In genomic region chr14:77802268-77802630, GRCm38 (mm10) we compare ENCODE assay signal across 14 mouse cellular contexts.
A peak's percentile ranks its signal among the peaks of the same experiment; 100 is the strongest.
DNase-seq lines count a peak whose midpoint lies in the region; ATAC-seq and TF ChIP-seq lines count a peak whose summit lies in the region.
"Had no signal": no experiment of that assay in that cellular context is flagged by ENCODE, and none has a peak within 500 bp of the region (broad histone marks: within the 10 kb centered on the region; RNA-seq: fewer than 3 reads in every experiment).

No protein-coding gene starts in this region.

- no peaks in the 10 kb centered on the region for H3K36me3 ChIP-seq in forebrain, embryonic 12.5 days (replicated peaks)
- H3K36me3 ChIP-seq in forebrain, embryonic 11.5 days (ENCODE audit: control insufficient read depth, insufficient read depth, low read length): no peaks in the 10 kb centered on the region
- no peaks in the 10 kb centered on the region for H3K36me3 ChIP-seq in forebrain, postnatal 0 days (ENCODE audit: insufficient read depth)
- H3K36me3 ChIP-seq: heart, embryonic 10.5 days had no signal

- H3K4me2 ChIP-seq in forebrain, embryonic 12.5 days: no peak overlapping the region
- no peak overlapping the region for H3K4me2 ChIP-seq in forebrain, embryonic 11.5 days (ENCODE audit: low read depth, low read length, severe bottlenecking)
- no peak overlapping the region for H3K4me2 ChIP-seq in forebrain, postnatal 0 days (ENCODE audit: low read depth)

- no peak overlapping the region for H3K9ac ChIP-seq in forebrain, embryonic 12.5 days
- H3K9ac ChIP-seq in forebrain, embryonic 11.5 days (ENCODE audit: low read length): no peak overlapping the region
- H3K9ac ChIP-seq in forebrain, postnatal 0 days: 0 out of 2 replicates have a peak overlapping the region, but pooled peaks have one; percentile 10

- 46% methylated on average over 5 of the region's 5 CpGs for WGBS in forebrain, embryonic 12.5 days
- WGBS in forebrain, embryonic 11.5 days: 53% methylated on average over 5 of the region's 5 CpGs
- 24% methylated on average over 5 of the region's 5 CpGs for WGBS in forebrain, postnatal 0 days

- no peak for DNase-seq in forebrain, embryonic 11.5 days (ENCODE audit: low spot score)
- DNase-seq in brain, adult 2 months (ENCODE audit: low read depth, low spot score): peak; percentile 43
- peak; percentile 49 for DNase-seq in forebrain, postnatal 0 days
- peak; percentile 16 for DNase-seq in mesoderm, embryonic 11.5 days (ENCODE audit: low read depth, low spot score)
- DNase-seq in adrenal gland, postnatal 4 days (ENCODE audit: low spot score in 2 of 2): no peak
- DNase-seq in heart, adult 9 months (ENCODE audit: low spot score in 2 of 2): no peak
- DNase-seq in lung, adult 18-20 months: no peak
- DNase-seq: adrenal gland, adult 2 months; cerebellum, postnatal 10 days; heart, postnatal 36 days; kidney, adult 11 months; spleen, adult 18-20 months had no signal

- 0 out of 2 replicates have a peak overlapping the region, but pooled peaks have one; percentile 36 for H3K27ac ChIP-seq in forebrain, embryonic 12.5 days
- no peak overlapping the region for H3K27ac ChIP-seq in forebrain, embryonic 11.5 days (ENCODE audit: low read depth, low read length)
- H3K27ac ChIP-seq in forebrain, postnatal 0 days (ENCODE audit: low read depth, low read length): peak overlapping the region; percentile 69
- H3K27ac ChIP-seq: heart, embryonic 10.5 days had no signal

- peak; percentile 47 for ATAC-seq in forebrain, embryonic 12.5 days (ENCODE audit: low FRiP score)
- ATAC-seq in forebrain, embryonic 11.5 days (replicated peaks; ENCODE audit: low FRiP score): no peak
- ATAC-seq in forebrain, postnatal 0 days: peak; percentile 70

- H3K9me3 ChIP-seq in forebrain, embryonic 12.5 days: no peaks in the 10 kb centered on the region
- H3K9me3 ChIP-seq in forebrain, embryonic 11.5 days (ENCODE audit: control insufficient read depth, low read length): no peaks in the 10 kb centered on the region
- no peaks in the 10 kb centered on the region for H3K9me3 ChIP-seq in forebrain, postnatal 0 days (ENCODE audit: low read length)
- H3K9me3 ChIP-seq: heart, embryonic 10.5 days had no signal

- H3K4me1 ChIP-seq in forebrain, embryonic 12.5 days: peaks cover 33% of the 10 kb centered on the region
- H3K4me1 ChIP-seq in forebrain, embryonic 11.5 days (replicated peaks; ENCODE audit: control insufficient read depth, insufficient read depth, low read length): no peaks in the 10 kb centered on the region; the same call in 1 of the 2 replicates
- peaks cover 12% of the 10 kb centered on the region for H3K4me1 ChIP-seq in forebrain, postnatal 0 days (ENCODE audit: insufficient read depth)

- TF ChIP-seq CTCF in forebrain, postnatal 0 days (IDR thresholded peaks at IDR 0.05; ENCODE audit: low read depth): no peak

- no peak overlapping the region for H3K4me3 ChIP-seq in forebrain, embryonic 12.5 days (replicated peaks)
- H3K4me3 ChIP-seq in forebrain, embryonic 11.5 days (ENCODE audit: low read depth, low read length): no peak overlapping the region
- H3K4me3 ChIP-seq in forebrain, postnatal 0 days (ENCODE audit: low read depth, low read length): no peak overlapping the region
- H3K4me3 ChIP-seq: heart, embryonic 10.5 days had no signal

- no peaks in the 10 kb centered on the region for H3K27me3 ChIP-seq in forebrain, embryonic 12.5 days
- no peaks in the 10 kb centered on the region for H3K27me3 ChIP-seq in forebrain, embryonic 11.5 days (ENCODE audit: control insufficient read depth, insufficient read depth, low read length)
- no peaks in the 10 kb centered on the region for H3K27me3 ChIP-seq in forebrain, postnatal 0 days (ENCODE audit: insufficient read depth, low read length)

Comparison
In these comparisons a context has a peak if more than half of its experiments do, and no peak if none do; other contexts are left out.
1. DNase-seq: peak in brain, adult 2 months (single experiment), forebrain, postnatal 0 days (single experiment) and mesoderm, embryonic 11.5 days (single experiment); none in forebrain, embryonic 11.5 days (single experiment), adrenal gland, postnatal 4 days (0 of 2), heart, adult 9 months (0 of 2) and lung, adult 18-20 months (0 of 2).